Mouse (Mus musculus): ENCODE results near the gene Ptprk.

- TF ChIP-seq POLR2A (IDR thresholded peaks at IDR 0.05; ENCODE audit: control insufficient read depth, low read depth, low read length) (no peak), CTCF (IDR thresholded peaks at IDR 0.05; ENCODE audit: control insufficient read depth, insufficient read depth, insufficient replicate concordance, low read depth, low read length) (no peak)
Measured at GRCm38 (mm10) chr10:28395610-28396519, 321.2 kb downstream of the Ptprk start.
